Mouse (Mus musculus) heart, embryonic 13.5 days (tissue): ENCODE results near the gene Syngr3. TPM values are rescaled to one million over a fixed set of nuclear protein-coding genes. Genes with fewer than 3 reads are reported as not detected.

Source experiments
- ATAC-seq: fragments of 200-750 bp; cut with Nextera tagmentation; 2 replicates; pipeline ENCODE4 v1.8.0; 2017; ENCODE audit warnings: moderate TSS enrichment; ENCODE audit not compliant: insufficient number of reproducible peaks, low FRiP score, low TSS enrichment; ENCODE audit errors: extremely low read depth
- H3K27ac ChIP-seq: fragments of 300-500 bp; sonication (generic); replicated peaks from 2 replicates; pipeline ENCODE4 v1.5.1; 2015; ENCODE audit warnings: moderate library complexity, mild to moderate bottlenecking, inconsistent platforms
- H3K27me3 ChIP-seq: fragments of 300-500 bp; sonication (generic); replicated peaks from 2 replicates; pipeline ENCODE4 v1.6.1; 2015; ENCODE audit warnings: mild to moderate bottlenecking, inconsistent platforms
- H3K36me3 ChIP-seq: fragments of 300-500 bp; sonication (generic); 2 replicates; pipeline ENCODE4 v1.6.1; 2015; ENCODE audit warnings: mild to moderate bottlenecking, inconsistent platforms
- H3K4me1 ChIP-seq: fragments of 300-500 bp; sonication (generic); 2 replicates; pipeline ENCODE4 v1.6.1; 2015; ENCODE audit warnings: inconsistent platforms
- H3K4me2 ChIP-seq: fragments of 300-500 bp; sonication (generic); 2 replicates; pipeline ENCODE4 v1.6.1; 2015; ENCODE audit warnings: inconsistent platforms, mild to moderate bottlenecking, moderate library complexity
- H3K4me3 ChIP-seq: fragments of 300-500 bp; sonication (generic); 2 replicates; pipeline ENCODE4 v1.5.1; 2015; ENCODE audit warnings: moderate library complexity, mild to moderate bottlenecking, inconsistent platforms
- H3K9ac ChIP-seq: fragments of 300-500 bp; sonication (generic); 2 replicates; pipeline ENCODE4 v1.6.1; 2015; ENCODE audit warnings: inconsistent platforms, mild to moderate bottlenecking, moderate library complexity
- H3K9me3 ChIP-seq: fragments of 300-500 bp; sonication (generic); 2 replicates; pipeline ENCODE4 v1.6.1; 2016; ENCODE audit warnings: inconsistent platforms
- WGBS: fragments of 180-500 bp; shearing (Covaris S2); methylation state at CpG from one replicate; pipeline ENCODE4 v1.1.7; 2015; ENCODE audit warnings: mixed read lengths; 5-methylcytosine and 5-hydroxymethylcytosine counted together
- polyA plus RNA-seq: library from polyadenylated mRNA; unstranded; fragments of >200 nt; fragmentation: Nextera tagmentation; extraction: Ambion mirVana; gene quantifications from 2 replicates; pipeline ENCODE4 v1.2.1, GENCODE M21; 2015

Syngr3 gene
- polyA plus RNA-seq, 1 experiment from 2014 or later = 0.59 TPM

GRCm38 (mm10) chr17:24642791-24643343 is 46.9 kb downstream of the Syngr3 start:
- peaks cover 48% of the 10 kb centered on the region for H3K27me3 ChIP-seq
- H3K4me1 ChIP-seq = peaks cover 57% of the 10 kb centered on the region
- peaks cover 48% of the 10 kb centered on the region for H3K36me3 ChIP-seq
- H3K9ac ChIP-seq = no peak overlapping the region
- no peak overlapping the region for H3K4me2 ChIP-seq
- no peak overlapping the region for H3K4me3 ChIP-seq
- H3K9me3 ChIP-seq = no peaks in the 10 kb centered on the region
- no peak overlapping the region for H3K27ac ChIP-seq
- no peak for ATAC-seq
- 71% methylated on average over 6 of the region's 6 CpGs for WGBS

GRCm38 (mm10) chr17:24641944-24642343 is 47.8 kb downstream of the Syngr3 start:
- H3K27ac ChIP-seq = no peak overlapping the region
- no peaks in the 10 kb centered on the region for H3K9me3 ChIP-seq
- 82% methylated on average over 14 of the region's 14 CpGs for WGBS
- H3K27me3 ChIP-seq = peaks cover 49% of the 10 kb centered on the region
- H3K4me2 ChIP-seq = no peak overlapping the region
- ATAC-seq = no peak
- H3K9ac ChIP-seq = no peak overlapping the region
- peaks cover 48% of the 10 kb centered on the region for H3K36me3 ChIP-seq
- H3K4me3 ChIP-seq = no peak overlapping the region
- peaks cover 56% of the 10 kb centered on the region for H3K4me1 ChIP-seq

DNA sequence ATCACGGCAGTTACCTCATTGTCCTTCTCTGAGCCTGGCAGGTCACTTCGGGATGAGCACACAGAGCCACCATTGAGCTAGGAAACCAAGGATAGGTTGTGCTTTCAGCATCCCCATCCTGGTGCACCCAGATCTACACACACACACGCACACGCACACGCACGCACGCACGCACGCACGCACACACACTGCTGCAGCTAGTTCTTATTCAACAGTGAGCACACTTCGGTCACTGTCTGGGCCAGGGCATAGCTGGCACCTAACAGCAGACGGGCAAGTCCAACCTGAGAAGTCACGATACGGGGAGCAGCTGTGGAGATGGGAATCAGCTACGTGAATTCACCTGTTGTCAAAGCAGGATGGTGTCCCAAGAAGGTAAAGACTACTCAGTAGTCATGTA is 49.2 kb downstream of the Syngr3 start:
- H3K4me3 ChIP-seq = no peak overlapping the region
- H3K27me3 ChIP-seq = peaks cover 56% of the 10 kb centered on the region
- peaks cover 57% of the 10 kb centered on the region for H3K4me1 ChIP-seq
- no peaks in the 10 kb centered on the region for H3K9me3 ChIP-seq
- peaks cover 48% of the 10 kb centered on the region for H3K36me3 ChIP-seq
- 0 out of 2 replicates have a peak overlapping the region, but pooled peaks have one; percentile 68 for H3K27ac ChIP-seq
- H3K9ac ChIP-seq = no peak overlapping the region
- WGBS = 90% methylated on average over 15 of the region's 15 CpGs
- no peak for ATAC-seq
- H3K4me2 ChIP-seq = no peak overlapping the region

GRCm38 (mm10) chr17:24640119-24640518 is 49.6 kb downstream of the Syngr3 start:
- Histone ChIP-seq H3K27ac (peak overlapping the region; percentile 68), H3K4me1 (peaks cover 57% of the 10 kb centered on the region), H3K9me3 (no peaks in the 10 kb centered on the region), H3K4me3 (no peak overlapping the region), H3K9ac (0 out of 2 replicates have a peak overlapping the region, but pooled peaks have one; percentile 8), H3K4me2 (no peak overlapping the region), H3K36me3 (peaks cover 48% of the 10 kb centered on the region), H3K27me3 (peaks cover 61% of the 10 kb centered on the region)
- WGBS = 87% methylated on average over 7 of the region's 7 CpGs
- no peak for ATAC-seq

- Histone ChIP-seq H3K4me1 (peaks cover 57% of the 10 kb centered on the region), H3K9me3 (no peaks in the 10 kb centered on the region), H3K4me2 (no peak overlapping the region), H3K27me3 (peaks cover 66% of the 10 kb centered on the region), H3K9ac (0 out of 2 replicates have a peak overlapping the region, but pooled peaks have one; percentile 8), H3K36me3 (peaks cover 48% of the 10 kb centered on the region), H3K27ac (peak overlapping the region; percentile 68), H3K4me3 (no peak overlapping the region)
- no peak for ATAC-seq
- WGBS = 47% methylated on average over 5 of the region's 5 CpGs
Measured at GRCm38 (mm10) chr17:24639571-24639988, 50.2 kb downstream of the Syngr3 start.

DNA sequence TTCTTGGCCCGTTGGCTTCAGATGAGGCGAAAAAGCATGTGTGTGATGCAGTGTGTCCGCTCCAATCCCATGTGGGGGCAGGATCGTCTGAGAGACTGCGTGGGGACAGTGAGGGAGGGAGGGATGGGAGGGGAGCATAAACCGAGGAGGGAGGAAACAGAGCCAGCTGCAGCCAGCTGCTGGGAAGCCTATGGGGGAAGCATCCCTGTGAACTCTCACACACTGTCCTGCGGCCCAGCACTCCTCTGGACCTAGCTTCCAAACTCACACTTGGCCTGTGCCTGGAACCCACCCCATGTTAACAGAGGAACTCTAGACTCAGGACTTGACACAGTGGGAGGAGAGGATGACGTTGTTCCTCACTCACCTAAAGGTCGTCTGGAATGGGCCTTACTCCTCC is 50.9 kb downstream of the Syngr3 start:
- no peak overlapping the region for H3K9ac ChIP-seq
- H3K36me3 ChIP-seq = peaks cover 48% of the 10 kb centered on the region
- H3K4me3 ChIP-seq = no peak overlapping the region
- H3K27ac ChIP-seq = peak overlapping the region; percentile 68
- H3K4me1 ChIP-seq = peaks cover 51% of the 10 kb centered on the region
- ATAC-seq = no peak
- no peak overlapping the region for H3K4me2 ChIP-seq
- peaks cover 73% of the 10 kb centered on the region for H3K27me3 ChIP-seq
- 61% methylated on average over 9 of the region's 9 CpGs for WGBS
- no peaks in the 10 kb centered on the region for H3K9me3 ChIP-seq

DNA sequence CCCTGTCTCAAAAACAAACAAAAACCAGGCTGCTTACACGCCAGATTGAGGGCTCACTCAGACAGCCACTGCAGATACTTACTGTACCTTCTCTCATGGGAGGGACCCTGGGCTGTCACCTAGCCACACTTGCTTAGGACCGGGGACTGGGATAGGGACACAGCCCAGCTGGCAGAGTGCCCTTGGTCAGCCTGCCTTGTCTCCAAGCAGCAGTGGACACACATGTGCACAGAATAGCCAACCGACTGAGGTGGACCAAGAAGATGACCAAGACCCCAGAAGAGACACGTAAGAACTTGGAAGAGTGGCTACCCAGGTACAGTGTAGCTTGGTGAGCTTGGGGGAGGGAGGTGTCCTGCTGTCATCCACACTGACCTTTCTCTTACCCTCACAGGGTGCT is 51.5 kb downstream of the Syngr3 start:
- Histone ChIP-seq H3K27ac (peak overlapping the region; percentile 68), H3K4me1 (peaks cover 52% of the 10 kb centered on the region), H3K36me3 (peaks cover 46% of the 10 kb centered on the region), H3K9me3 (no peaks in the 10 kb centered on the region), H3K9ac (no peak overlapping the region), H3K4me2 (no peak overlapping the region), H3K27me3 (peaks cover 72% of the 10 kb centered on the region), H3K4me3 (no peak overlapping the region)
- ATAC-seq = no peak
- 74% methylated on average over 4 of the region's 4 CpGs for WGBS

GRCm38 (mm10) chr17:24636781-24637481 is 52.8 kb downstream of the Syngr3 start:
- H3K9me3 ChIP-seq = no peaks in the 10 kb centered on the region
- H3K36me3 ChIP-seq = peaks cover 34% of the 10 kb centered on the region
- 0 out of 2 replicates have a peak overlapping the region, but pooled peaks have one; percentile 14 for H3K9ac ChIP-seq
- H3K4me3 ChIP-seq = no peak overlapping the region
- peaks cover 59% of the 10 kb centered on the region for H3K27me3 ChIP-seq
- H3K4me1 ChIP-seq = peaks cover 59% of the 10 kb centered on the region
- 56% methylated on average over 5 of the region's 5 CpGs for WGBS
- no peak overlapping the region for H3K27ac ChIP-seq
- no peak for ATAC-seq
- no peak overlapping the region for H3K4me2 ChIP-seq

- ATAC-seq = no peak
Measured at GRCm38 (mm10) chr17:24635694-24636093, 54.1 kb downstream of the Syngr3 start.

More at GRCm38 (mm10) chr17:24635694-24636093, 54.1 kb downstream of the Syngr3 start:
- peaks cover 64% of the 10 kb centered on the region for H3K4me1 ChIP-seq
- no peak overlapping the region for H3K27ac ChIP-seq
- peaks cover 50% of the 10 kb centered on the region for H3K27me3 ChIP-seq
- H3K4me2 ChIP-seq = no peak overlapping the region
- peaks cover 30% of the 10 kb centered on the region for H3K36me3 ChIP-seq
- H3K4me3 ChIP-seq = no peak overlapping the region
- no peaks in the 10 kb centered on the region for H3K9me3 ChIP-seq
- H3K9ac ChIP-seq = no peak overlapping the region
- 86% methylated on average over 5 of the region's 5 CpGs for WGBS

Other genes starting within 250 kb of the Syngr3 start
- 1.5 and 1.7 TPM in 2 replicates for gene Dnase1l2, start 246.8 kb downstream of the Syngr3 start, polyA plus RNA-seq
- 24.5 and 25.9 TPM in 2 replicates for gene E4f1, start 219.6 kb downstream of the Syngr3 start, polyA plus RNA-seq
- gene Pgp, start 219.6 kb downstream of the Syngr3 start, polyA plus RNA-seq = 61.3 and 66.8 TPM in 2 replicates
- 0.27 TPM in 1 of 2 replicates, not detected in the other for gene Bricd5, start 216.1 kb downstream of the Syngr3 start, polyA plus RNA-seq
- 18.1 TPM in 2 replicates for gene Mlst8, start 210.9 kb downstream of the Syngr3 start, polyA plus RNA-seq
- 0.55 and 0.76 TPM in 2 replicates for gene Caskin1, start 201.4 kb downstream of the Syngr3 start, polyA plus RNA-seq
- 72.5 and 76.1 TPM in 2 replicates for gene Traf7, start 162.0 kb downstream of the Syngr3 start, polyA plus RNA-seq
- gene Rab26, start 155.7 kb downstream of the Syngr3 start, polyA plus RNA-seq = 1.0 and 1.4 TPM in 2 replicates
- 10.9 and 14.2 TPM in 2 replicates for gene Pkd1, start 140.1 kb downstream of the Syngr3 start, polyA plus RNA-seq
- 43.4 and 47.9 TPM in 2 replicates for gene Tsc2, start 57.3 kb downstream of the Syngr3 start, polyA plus RNA-seq
- gene Nthl1, start 57.3 kb downstream of the Syngr3 start, polyA plus RNA-seq = 9.6 and 9.8 TPM in 2 replicates
- 46.8 and 51.1 TPM in 2 replicates for gene Slc9a3r2, start 39.6 kb downstream of the Syngr3 start, polyA plus RNA-seq
- gene Npw, start 31.5 kb downstream of the Syngr3 start, polyA plus RNA-seq = not detected in 2 replicates
- 15.1 and 15.8 TPM in 2 replicates for gene Zfp598, start 20.3 kb downstream of the Syngr3 start, polyA plus RNA-seq
- 31.4 and 31.9 TPM in 2 replicates for gene Gfer, start 6.2 kb upstream of the Syngr3 start, polyA plus RNA-seq
- gene Noxo1, start 6.3 kb upstream of the Syngr3 start, polyA plus RNA-seq = 1.1 TPM in 2 replicates
- gene Tbl3, start 17.7 kb upstream of the Syngr3 start, polyA plus RNA-seq = 45.7 and 47.4 TPM in 2 replicates
- not detected in 2 replicates for gene Rnf151, start 28.1 kb upstream of the Syngr3 start, polyA plus RNA-seq
- 903 and 1,010 TPM in 2 replicates for gene Rps2, start 28.2 kb upstream of the Syngr3 start, polyA plus RNA-seq
- 344 and 399 TPM in 2 replicates for gene Ndufb10, start 34.5 kb upstream of the Syngr3 start, polyA plus RNA-seq
- 0.68 and 1.1 TPM in 2 replicates for gene Rpl3l, start 37.9 kb upstream of the Syngr3 start, polyA plus RNA-seq
- gene Msrb1, start 46.7 kb upstream of the Syngr3 start, polyA plus RNA-seq = 18.0 and 20.4 TPM in 2 replicates
- 0.24 and 0.59 TPM in 2 replicates for gene Hs3st6, start 63.0 kb upstream of the Syngr3 start, polyA plus RNA-seq
- not detected in 2 replicates for gene Meiob, start 114.3 kb upstream of the Syngr3 start, polyA plus RNA-seq
- 47.3 and 54.5 TPM in 2 replicates for gene Hagh, start 150.2 kb upstream of the Syngr3 start, polyA plus RNA-seq
- 36.9 and 39.7 TPM in 2 replicates for gene Fahd1, start 160.4 kb upstream of the Syngr3 start, polyA plus RNA-seq
- 0.11 and 0.50 TPM in 2 replicates for gene Igfals, start 176.0 kb upstream of the Syngr3 start, polyA plus RNA-seq
- 36.1 and 41.4 TPM in 2 replicates for gene Nubp2, start 196.4 kb upstream of the Syngr3 start, polyA plus RNA-seq
- 27.8 and 29.9 TPM in 2 replicates for gene Spsb3, start 196.7 kb upstream of the Syngr3 start, polyA plus RNA-seq
- 20.7 and 22.5 TPM in 2 replicates for gene Eme2, start 205.1 kb upstream of the Syngr3 start, polyA plus RNA-seq
- 79.2 and 81.5 TPM in 2 replicates for gene Mrps34, start 205.2 kb upstream of the Syngr3 start, polyA plus RNA-seq
- 32.0 and 41.0 TPM in 2 replicates for gene Nme3, start 206.5 kb upstream of the Syngr3 start, polyA plus RNA-seq
- gene Mapk8ip3, start 247.0 kb upstream of the Syngr3 start, polyA plus RNA-seq = 24.1 and 25.2 TPM in 2 replicates